Mouse (Mus musculus): ENCODE measurements around the gene Msh3. TPM values are rescaled to one million over a fixed set of nuclear protein-coding genes. Genes with fewer than 3 reads are reported as not detected.

Msh3 gene
- polyA plus RNA-seq, 1 experiment from 2014 or later, result 27.5 TPM

GRCm38 (mm10) chr13:92275292-92275691 is 79.5 kb downstream of the Msh3 start:
- Histone ChIP-seq H3K9ac (no peak overlapping the region), H3K27me3 (ENCODE audit: control insufficient read depth, insufficient read depth, low read length) (no peaks in the 10 kb centered on the region), H3K9me3 (ENCODE audit: control insufficient read depth, low read length) (no peaks in the 10 kb centered on the region), H3K4me2 (replicated peaks) (no peak overlapping the region), H3K4me3 (replicated peaks; ENCODE audit: low read length) (no peak overlapping the region), H3K36me3 (replicated peaks; ENCODE audit: control insufficient read depth, insufficient read depth) (0 out of 2 replicates have a peak, but pooled peaks cover 4% of the 10 kb centered on the region), H3K4me1 (replicated peaks; ENCODE audit: control insufficient read depth, insufficient read depth, low read length) (no peaks in the 10 kb centered on the region), H3K27ac (no peak overlapping the region)
- 90% methylated on average over 9 of the region's 9 CpGs for WGBS
- ATAC-seq (ENCODE audit: low FRiP score), result no peak
- no peak for DNase-seq (ENCODE audit: low spot score)

- Histone ChIP-seq H3K4me2 (replicated peaks) (no peak overlapping the region), H3K9ac (no peak overlapping the region), H3K36me3 (replicated peaks; ENCODE audit: control insufficient read depth, insufficient read depth) (0 out of 2 replicates have a peak, but pooled peaks cover 4% of the 10 kb centered on the region), H3K27ac (no peak overlapping the region), H3K4me3 (replicated peaks; ENCODE audit: low read length) (no peak overlapping the region), H3K9me3 (ENCODE audit: control insufficient read depth, low read length) (no peaks in the 10 kb centered on the region), H3K4me1 (replicated peaks; ENCODE audit: control insufficient read depth, insufficient read depth, low read length) (no peaks in the 10 kb centered on the region), H3K27me3 (ENCODE audit: control insufficient read depth, insufficient read depth, low read length) (no peaks in the 10 kb centered on the region)
- DNase-seq (ENCODE audit: low spot score) (no peak), ATAC-seq (ENCODE audit: low FRiP score) (no peak)
- WGBS, result 74% methylated on average over 14 of the region's 14 CpGs
Observed at GRCm38 (mm10) chr13:92274274-92275198, 80.3 kb downstream of the Msh3 start.

GRCm38 (mm10) chr13:92267076-92267475 is 87.7 kb downstream of the Msh3 start:
- Histone ChIP-seq H3K27ac (no peak overlapping the region), H3K4me2 (replicated peaks) (no peak overlapping the region), H3K36me3 (replicated peaks; ENCODE audit: control insufficient read depth, insufficient read depth) (0 out of 2 replicates have a peak, but pooled peaks cover 4% of the 10 kb centered on the region), H3K27me3 (ENCODE audit: control insufficient read depth, insufficient read depth, low read length) (no peaks in the 10 kb centered on the region), H3K9me3 (ENCODE audit: control insufficient read depth, low read length) (no peaks in the 10 kb centered on the region), H3K4me3 (replicated peaks; ENCODE audit: low read length) (no peak overlapping the region), H3K9ac (no peak overlapping the region), H3K4me1 (replicated peaks; ENCODE audit: control insufficient read depth, insufficient read depth, low read length) (no peaks in the 10 kb centered on the region)
- DNase-seq (ENCODE audit: low spot score) (no peak), ATAC-seq (ENCODE audit: low FRiP score) (no peak)
- 94% methylated on average over 3 of the region's 3 CpGs for WGBS

- DNase-seq (ENCODE audit: low spot score) (no peak), ATAC-seq (ENCODE audit: low FRiP score) (no peak)
- H3K27ac ChIP-seq, result no peak overlapping the region
- H3K4me3 ChIP-seq (replicated peaks; ENCODE audit: low read length), result no peak overlapping the region
- WGBS, result 87% methylated on average over 6 of the region's 6 CpGs
- H3K4me2 ChIP-seq (replicated peaks), result no peak overlapping the region
- H3K9me3 ChIP-seq (ENCODE audit: control insufficient read depth, low read length), result no peaks in the 10 kb centered on the region
- H3K4me1 ChIP-seq (replicated peaks; ENCODE audit: control insufficient read depth, insufficient read depth, low read length), result no peaks in the 10 kb centered on the region
- no peaks in the 10 kb centered on the region for H3K27me3 ChIP-seq (ENCODE audit: control insufficient read depth, insufficient read depth, low read length)
- H3K9ac ChIP-seq, result no peak overlapping the region
- H3K36me3 ChIP-seq (replicated peaks; ENCODE audit: control insufficient read depth, insufficient read depth), result 0 out of 2 replicates have a peak, but pooled peaks cover 10% of the 10 kb centered on the region
Observed at GRCm38 (mm10) chr13:92263566-92263965, 91.2 kb downstream of the Msh3 start.

GRCm38 (mm10) chr13:92261329-92261728 is 93.5 kb downstream of the Msh3 start:
- Histone ChIP-seq H3K27me3 (ENCODE audit: control insufficient read depth, insufficient read depth, low read length) (no peaks in the 10 kb centered on the region), H3K9me3 (ENCODE audit: control insufficient read depth, low read length) (no peaks in the 10 kb centered on the region), H3K4me3 (replicated peaks; ENCODE audit: low read length) (no peak overlapping the region), H3K4me1 (replicated peaks; ENCODE audit: control insufficient read depth, insufficient read depth, low read length) (no peaks in the 10 kb centered on the region), H3K36me3 (replicated peaks; ENCODE audit: control insufficient read depth, insufficient read depth) (peaks cover 14% of the 10 kb centered on the region; the same call in 1 of the 2 replicates), H3K9ac (no peak overlapping the region), H3K4me2 (replicated peaks) (no peak overlapping the region), H3K27ac (no peak overlapping the region)
- 87% methylated on average over 5 of the region's 5 CpGs for WGBS
- ATAC-seq (ENCODE audit: low FRiP score) (no peak), DNase-seq (ENCODE audit: low spot score) (no peak)

- H3K9me3 ChIP-seq (ENCODE audit: control insufficient read depth, low read length), result no peaks in the 10 kb centered on the region
- DNase-seq (ENCODE audit: low spot score) (no peak), ATAC-seq (ENCODE audit: low FRiP score) (no peak)
- H3K4me2 ChIP-seq (replicated peaks), result no peak overlapping the region
- H3K4me1 ChIP-seq (replicated peaks; ENCODE audit: control insufficient read depth, insufficient read depth, low read length), result no peaks in the 10 kb centered on the region
- no peak overlapping the region for H3K27ac ChIP-seq
- H3K9ac ChIP-seq, result no peak overlapping the region
- WGBS, result 94% methylated on average over 3 of the region's 3 CpGs
- H3K27me3 ChIP-seq (ENCODE audit: control insufficient read depth, insufficient read depth, low read length), result no peaks in the 10 kb centered on the region
- H3K36me3 ChIP-seq (replicated peaks; ENCODE audit: control insufficient read depth, insufficient read depth), result peaks cover 8% of the 10 kb centered on the region
- no peak overlapping the region for H3K4me3 ChIP-seq (replicated peaks; ENCODE audit: low read length)
Observed at GRCm38 (mm10) chr13:92255480-92255879, 99.3 kb downstream of the Msh3 start.

- H3K9me3 ChIP-seq (ENCODE audit: control insufficient read depth, low read length), result no peaks in the 10 kb centered on the region
- DNase-seq (ENCODE audit: low spot score) (no peak), ATAC-seq (ENCODE audit: low FRiP score) (no peak)
- no peaks in the 10 kb centered on the region for H3K27me3 ChIP-seq (ENCODE audit: control insufficient read depth, insufficient read depth, low read length)
- H3K27ac ChIP-seq, result no peak overlapping the region
- H3K4me2 ChIP-seq (replicated peaks), result no peak overlapping the region
- H3K9ac ChIP-seq, result no peak overlapping the region
- no peak overlapping the region for H3K4me3 ChIP-seq (replicated peaks; ENCODE audit: low read length)
- no peaks in the 10 kb centered on the region for H3K4me1 ChIP-seq (replicated peaks; ENCODE audit: control insufficient read depth, insufficient read depth, low read length)
- 90% methylated on average over 5 of the region's 5 CpGs for WGBS
- peaks cover 11% of the 10 kb centered on the region for H3K36me3 ChIP-seq (replicated peaks; ENCODE audit: control insufficient read depth, insufficient read depth)
Observed at GRCm38 (mm10) chr13:92253850-92254249, 101.0 kb downstream of the Msh3 start.

GRCm38 (mm10) chr13:92252331-92252730 is 102.5 kb downstream of the Msh3 start:
- Histone ChIP-seq H3K4me1 (replicated peaks; ENCODE audit: control insufficient read depth, insufficient read depth, low read length) (no peaks in the 10 kb centered on the region), H3K9ac (no peak overlapping the region), H3K4me2 (replicated peaks) (no peak overlapping the region), H3K27me3 (ENCODE audit: control insufficient read depth, insufficient read depth, low read length) (no peaks in the 10 kb centered on the region), H3K27ac (no peak overlapping the region), H3K36me3 (replicated peaks; ENCODE audit: control insufficient read depth, insufficient read depth) (peaks cover 11% of the 10 kb centered on the region), H3K9me3 (ENCODE audit: control insufficient read depth, low read length) (no peaks in the 10 kb centered on the region), H3K4me3 (replicated peaks; ENCODE audit: low read length) (no peak overlapping the region)
- DNase-seq (ENCODE audit: low spot score) (no peak), ATAC-seq (ENCODE audit: low FRiP score) (no peak)

- DNase-seq (ENCODE audit: low spot score), result no peak
- no peaks in the 10 kb centered on the region for H3K27me3 ChIP-seq (ENCODE audit: control insufficient read depth, insufficient read depth, low read length)
- H3K36me3 ChIP-seq (replicated peaks; ENCODE audit: control insufficient read depth, insufficient read depth), result 0 out of 2 replicates have a peak, but pooled peaks cover 3% of the 10 kb centered on the region
- H3K4me3 ChIP-seq (replicated peaks; ENCODE audit: low read length), result no peak overlapping the region
- no peak overlapping the region for H3K27ac ChIP-seq
- ATAC-seq (ENCODE audit: low FRiP score), result no peak
- 92% methylated on average over 2 of the region's 2 CpGs for WGBS
- no peaks in the 10 kb centered on the region for H3K4me1 ChIP-seq (replicated peaks; ENCODE audit: control insufficient read depth, insufficient read depth, low read length)
- no peaks in the 10 kb centered on the region for H3K9me3 ChIP-seq (ENCODE audit: control insufficient read depth, low read length)
- H3K4me2 ChIP-seq (replicated peaks), result no peak overlapping the region
- no peak overlapping the region for H3K9ac ChIP-seq
Observed at GRCm38 (mm10) chr13:92247576-92247975, 107.2 kb downstream of the Msh3 start.

All from hindbrain, embryonic 14.5 days (tissue).